Mouse (Mus musculus) spleen, postnatal 14 days (tissue): ENCODE data around the gene Gm21093.
"Not testable (repeated sequence)": the region's sequence is repeated elsewhere in the genome, so short reads cannot be mapped to it uniquely, and the experiment has no call there.

Experiments
- DNase-seq, 2 experiments: peaks; one replicate each; pipeline ENCODE4 v3.0.0; 2021 to 2022; ENCODE audit warnings: low spot score in 2 of 2

Gene Gm21093

GRCm38 (mm10) chr4:42034626-42035025 lies at the start of gene Gm21093:
TSS of gene Gm21093 (minus strand) at chr4:42034726.
- DNase-seq = not testable (repeated sequence)
